Mouse (Mus musculus): ENCODE measurements at regions not wholly inside any gene's neighbourhood (a gene's known extent, or its start where the extent isn't known, plus 50 kb on each side); places are given as distances from the start of the nearest gene placed in this dataset.

DNA sequence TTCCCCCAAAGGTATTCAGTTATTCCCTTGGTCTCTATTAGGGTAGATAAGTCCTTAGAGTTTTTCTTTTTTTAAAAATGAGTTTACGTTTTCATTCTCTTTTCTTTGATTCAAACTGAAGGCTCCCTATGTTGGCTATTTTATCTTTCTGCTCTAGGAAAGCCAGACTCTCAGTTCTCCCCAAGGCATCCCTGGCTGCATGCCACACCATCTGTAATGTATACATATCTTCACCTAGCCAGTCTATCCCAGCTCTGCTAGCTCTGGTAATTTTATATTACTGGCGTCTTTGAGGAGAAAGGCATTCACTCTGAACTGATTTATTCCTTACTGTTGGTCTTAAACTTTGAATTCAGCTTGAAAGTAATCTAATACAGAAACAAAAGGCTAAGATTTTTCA, 65.2 kb upstream of the Cabcoco1 start:
- DNase-seq (ENCODE audit: low spot score), result no peak

DNA sequence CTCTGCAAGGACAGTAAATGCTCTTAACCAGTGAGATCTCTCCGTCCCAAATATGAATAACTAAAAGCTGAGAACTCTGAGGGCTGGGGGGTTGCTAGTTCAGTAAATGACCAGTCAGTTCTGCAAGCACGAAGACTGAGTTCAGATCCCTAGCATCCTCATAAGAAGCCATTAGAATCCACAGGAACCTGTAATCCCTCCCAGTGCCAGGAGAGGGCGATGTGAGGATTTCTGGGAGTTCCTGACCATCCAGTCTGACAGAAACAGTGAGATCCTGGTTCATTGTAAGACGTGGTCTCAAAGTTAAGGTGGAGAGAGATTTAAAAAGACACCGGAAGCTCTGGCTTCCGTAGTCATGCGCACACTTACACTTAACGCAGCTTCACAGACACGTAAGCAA, 70.2 kb upstream of the Cabcoco1 start:
- DNase-seq (ENCODE audit: low spot score), result peak; percentile 32

- DNase-seq (ENCODE audit: low spot score), result no peak
These were observed 71.0 kb upstream of the Cabcoco1 start for GRCm38 (mm10) chr10:68612727-68613126.

GRCm38 (mm10) chr10:68623786-68624185, 82.1 kb upstream of the Cabcoco1 start:
- no peak for DNase-seq (ENCODE audit: low spot score)

GRCm38 (mm10) chr10:68625329-68625728, 83.6 kb upstream of the Cabcoco1 start:
- no peak for DNase-seq (ENCODE audit: low spot score)

DNA sequence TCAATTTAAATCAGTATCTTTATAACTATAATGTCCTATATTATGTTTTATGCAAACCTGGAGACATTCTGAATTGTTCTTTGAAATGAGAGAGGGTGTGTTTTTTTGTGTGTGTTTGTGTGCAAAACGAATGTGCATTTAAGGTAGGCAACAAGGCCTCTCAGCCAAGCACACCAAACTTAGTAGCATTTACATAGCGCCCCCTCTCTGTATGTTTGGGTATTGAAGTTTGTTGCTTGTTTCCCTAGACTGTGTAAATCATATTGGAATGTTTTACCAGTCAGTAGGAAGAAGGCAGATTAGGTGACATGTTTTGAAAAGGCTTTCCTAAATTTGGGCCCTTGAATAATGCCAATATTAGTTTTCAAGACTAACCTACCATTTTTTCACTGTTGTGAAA, 84.1 kb upstream of the Cabcoco1 start:
- DNase-seq (ENCODE audit: low spot score), result peak; percentile 26

GRCm38 (mm10) chr10:68629486-68629885, 87.8 kb upstream of the Cabcoco1 start:
- DNase-seq (ENCODE audit: low spot score), result no peak

DNA sequence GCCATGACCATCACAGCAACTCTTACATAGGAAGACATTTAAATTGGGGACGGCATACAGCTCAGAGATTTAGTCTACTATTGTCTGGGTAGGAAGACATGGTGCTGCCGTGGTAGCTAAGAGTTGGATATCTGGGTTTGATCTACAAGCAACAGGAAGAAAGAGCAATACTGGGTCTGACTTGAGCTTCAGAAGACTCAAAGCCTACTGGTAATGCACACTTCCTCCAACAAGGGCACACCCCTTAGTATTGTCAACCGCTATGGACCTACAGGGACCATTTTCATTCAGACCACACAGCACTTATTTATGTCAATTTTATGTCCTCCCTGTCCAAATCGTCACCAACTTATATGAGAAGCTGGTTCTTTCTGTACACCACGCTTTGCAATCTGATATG, 90.3 kb upstream of the Tmem26 start:
- no peak for DNase-seq (ENCODE audit: low spot score)

DNA sequence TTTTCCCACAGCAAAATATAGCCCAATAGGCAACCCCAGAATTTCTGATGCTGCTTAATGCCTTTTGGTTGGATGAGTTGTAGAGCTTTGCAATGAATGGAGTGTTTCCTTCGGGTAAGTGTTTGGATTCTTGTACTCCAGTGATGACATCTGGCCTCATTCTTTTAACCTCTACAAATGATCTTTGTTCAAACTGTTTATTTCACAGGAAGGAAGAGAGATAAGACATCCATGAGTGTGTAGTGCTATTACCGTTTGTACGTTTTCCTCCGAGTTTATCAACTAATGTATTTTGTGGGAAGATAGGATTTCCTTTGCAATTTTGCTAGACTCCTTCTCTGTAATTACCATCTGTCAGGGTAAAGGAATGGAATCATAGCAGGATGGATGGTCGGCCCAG, 70.7 kb upstream of the Tmem26 start:
- no peak for DNase-seq (ENCODE audit: low spot score)

GRCm38 (mm10) chr10:68655491-68655890, 68.0 kb upstream of the Tmem26 start:
- no peak for DNase-seq (ENCODE audit: low spot score)

DNA sequence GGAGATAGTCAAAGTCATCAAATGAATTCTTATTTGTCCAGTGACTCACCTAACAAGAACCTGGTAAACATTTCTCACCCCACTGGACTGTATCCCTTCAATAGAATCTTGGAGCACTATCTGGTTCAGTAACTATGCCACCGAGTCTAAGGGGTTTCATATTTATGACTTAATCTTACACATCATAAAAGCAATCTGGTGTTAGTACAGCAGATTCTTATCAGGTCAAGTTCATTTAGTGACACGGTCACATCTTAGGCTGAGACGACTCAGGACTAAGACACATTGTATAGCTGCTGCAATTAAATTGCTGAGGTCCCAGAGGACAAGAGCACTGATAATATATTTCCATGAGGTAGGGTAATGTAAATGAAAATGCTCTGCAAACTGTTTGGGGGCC, 57.4 kb upstream of the Tmem26 start:
- DNase-seq (ENCODE audit: low spot score), result no peak

- DNase-seq (ENCODE audit: low spot score), result no peak
These were observed 54.1 kb upstream of the Tmem26 start for GRCm38 (mm10) chr10:68669330-68669729.

GRCm38 (mm10) chr10:68669992-68670391, 53.5 kb upstream of the Tmem26 start:
- DNase-seq (ENCODE audit: low spot score), result no peak

GRCm38 (mm10) chr10:68672291-68672690, 51.2 kb upstream of the Tmem26 start:
- no peak for DNase-seq (ENCODE audit: low spot score)

GRCm38 (mm10) chr10:68673102-68673872, 50.2 kb upstream of the Tmem26 start:
- DNase-seq (ENCODE audit: low spot score), result no peak

Data from retina, embryonic 14.5 days (tissue).